Mouse (Mus musculus) ES-Bruce4 (cell line): ENCODE data around the gene Pde1a. TPM values are rescaled to one million over a fixed set of nuclear protein-coding genes. Genes with fewer than 3 reads are reported as not detected.
A peak's percentile ranks its signal among the peaks of the same experiment; 100 is the strongest.
"Not testable (repeated sequence)": the region's sequence is repeated elsewhere in the genome, so short reads cannot be mapped to it uniquely, and the experiment has no call there.

Experiments
- H3K27ac ChIP-seq: 2 replicates; pipeline ENCODE4 v1.5.1; 2012; ENCODE audit warnings: low read length, inconsistent platforms; ENCODE audit not compliant: insufficient read depth
- H3K27me3 ChIP-seq: 2 replicates; pipeline ENCODE4 v1.6.1; 2012; ENCODE audit warnings: mild to moderate bottlenecking, low read length, inconsistent platforms; ENCODE audit not compliant: control insufficient read depth, poor library complexity, insufficient read depth, severe bottlenecking
- H3K36me3 ChIP-seq: 2 replicates; pipeline ENCODE4 v1.6.1; 2012; ENCODE audit warnings: inconsistent platforms, mild to moderate bottlenecking, low read length, moderate library complexity; ENCODE audit not compliant: control insufficient read depth, poor library complexity, insufficient read depth, severe bottlenecking
- H3K4me1 ChIP-seq: one replicate; pipeline ENCODE4 v1.8.1; 2011; ENCODE audit warnings: low read length; ENCODE audit not compliant: control insufficient read depth, insufficient read depth
- H3K4me3 ChIP-seq: 2 replicates; pipeline ENCODE4 v1.5.1; 2011; ENCODE audit warnings: low read depth, mild to moderate bottlenecking, low read length
- H3K9ac ChIP-seq: 2 replicates; pipeline ENCODE4 v1.6.1; 2012; ENCODE audit warnings: low read depth, mild to moderate bottlenecking, inconsistent platforms; ENCODE audit not compliant: poor library complexity, severe bottlenecking
- H3K9me3 ChIP-seq: replicated peaks from 2 replicates; pipeline ENCODE4 v1.6.1; 2012; ENCODE audit warnings: mild to moderate bottlenecking, low read length, inconsistent platforms; ENCODE audit not compliant: control insufficient read depth, poor library complexity, insufficient read depth, severe bottlenecking
- CTCF ChIP-seq: IDR thresholded peaks from one replicate; pipeline ENCODE4 v1.8.1; 2011; ENCODE audit warnings: low read depth, low read length
- EP300 ChIP-seq: IDR thresholded peaks from 2 replicates; pipeline ENCODE4 v1.6.1; 2011; ENCODE audit warnings: low read depth, low read length; ENCODE audit not compliant: insufficient read depth
- POLR2A ChIP-seq: IDR thresholded peaks from one replicate; pipeline ENCODE4 v1.8.1; 2011; ENCODE audit warnings: low read length; ENCODE audit not compliant: insufficient read depth
- polyA plus RNA-seq: library from polyadenylated mRNA; stranded (reverse); fragments of >200 nt; gene quantifications from 2 replicates; pipeline ENCODE4 v1.2.4, GENCODE M21; 2011; ENCODE audit warnings: low read depth; ENCODE audit not compliant: missing spikeins, insufficient read depth, insufficient read length

The Pde1a gene
- polyA plus RNA-seq, 1 experiment = 2.1 TPM

DNA sequence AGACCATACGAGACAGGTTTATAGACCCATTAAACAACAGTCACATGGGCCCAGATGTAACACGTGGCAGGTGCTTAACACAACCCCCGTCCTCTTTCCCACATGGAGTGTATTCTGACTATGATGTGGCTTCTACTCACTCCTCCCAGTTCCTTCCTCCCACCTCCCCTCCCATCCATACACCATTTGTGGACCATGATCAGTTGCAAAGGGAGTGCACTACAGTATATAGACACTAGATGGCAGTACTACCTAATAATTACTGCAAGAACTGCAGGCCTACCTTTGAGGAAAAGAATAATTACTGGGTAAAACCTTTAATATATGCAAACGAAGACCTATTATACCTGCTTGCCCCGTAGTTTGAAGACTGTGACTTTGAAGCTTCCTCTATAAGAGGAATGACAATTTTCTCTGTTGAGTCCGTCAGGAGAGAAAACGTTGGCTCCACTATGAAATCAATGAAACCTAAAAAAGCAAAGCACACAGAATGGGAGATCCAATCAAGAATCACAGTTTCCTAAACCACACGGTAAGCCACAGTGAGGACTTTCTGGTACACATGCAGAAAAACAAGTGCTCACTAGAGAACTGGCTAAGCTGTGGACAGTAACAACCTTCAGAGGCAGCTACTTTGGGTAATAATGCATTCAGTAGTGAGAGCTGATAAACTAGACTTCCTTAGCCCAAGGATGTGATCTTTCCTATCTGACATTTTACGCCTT lies 263.8 kb downstream of the Pde1a start:
- no peaks in the 10 kb centered on the region for H3K27me3 ChIP-seq
- H3K4me3 ChIP-seq = no peak overlapping the region
- no peak overlapping the region for H3K9ac ChIP-seq
- peak; percentile 27 for TF ChIP-seq CTCF
- TF ChIP-seq EP300 = no peak
- no peaks in the 10 kb centered on the region for H3K4me1 ChIP-seq
- no peak overlapping the region for H3K27ac ChIP-seq
- no peaks in the 10 kb centered on the region for H3K36me3 ChIP-seq
- no peaks in the 10 kb centered on the region for H3K9me3 ChIP-seq

DNA sequence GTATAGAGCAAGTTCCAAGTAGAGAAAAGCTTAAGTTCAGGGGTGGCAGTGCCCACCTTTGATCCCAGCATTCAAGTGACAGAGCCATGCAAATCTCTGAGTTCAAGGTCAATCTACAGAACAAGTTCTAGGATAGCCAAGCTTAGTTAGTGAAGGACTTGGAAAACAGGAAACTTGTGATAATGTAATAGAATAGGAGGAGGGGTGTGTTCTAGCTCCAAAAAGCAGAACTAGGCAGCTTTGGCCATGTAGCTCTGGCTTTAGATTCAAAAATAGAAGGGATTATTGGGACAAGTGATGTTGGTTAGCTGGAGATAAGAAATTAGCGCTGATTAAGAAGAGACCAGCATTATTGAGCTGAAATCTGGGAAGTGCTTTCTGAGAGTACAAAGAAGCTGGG lies 272.4 kb downstream of the Pde1a start:
- Histone ChIP-seq H3K27me3 (no peaks in the 10 kb centered on the region), H3K4me1 (no peaks in the 10 kb centered on the region), H3K4me3 (no peak overlapping the region), H3K9ac (no peak overlapping the region), H3K36me3 (no peaks in the 10 kb centered on the region), H3K27ac (no peak overlapping the region), H3K9me3 (no peaks in the 10 kb centered on the region)
- TF ChIP-seq EP300 = no peak

DNA sequence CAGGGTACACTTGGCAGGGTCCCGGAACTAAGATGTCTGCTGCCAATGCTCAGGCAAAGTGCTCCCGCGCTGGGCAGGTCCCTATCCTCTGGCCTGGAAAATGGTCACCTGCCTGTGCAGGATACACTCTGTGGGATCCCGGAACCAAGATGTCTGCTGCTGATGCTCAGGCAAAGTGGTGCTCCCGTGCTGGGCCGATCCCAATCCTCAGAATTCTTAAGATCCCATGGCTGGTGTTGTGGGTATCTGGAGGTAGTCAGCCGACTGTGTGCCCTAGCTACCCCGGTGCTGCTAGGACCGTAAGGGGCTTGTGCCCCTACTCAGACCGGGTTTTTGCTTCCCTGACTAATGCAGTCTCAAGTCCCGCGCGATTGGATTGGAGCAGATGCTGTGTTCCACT lies 281.9 kb downstream of the Pde1a start:
- not testable (repeated sequence) for H3K9me3 ChIP-seq, H3K9ac ChIP-seq, H3K36me3 ChIP-seq, H3K4me1 ChIP-seq, H3K27me3 ChIP-seq, H3K27ac ChIP-seq
- peak overlapping the region; percentile 69 for H3K4me3 ChIP-seq

DNA sequence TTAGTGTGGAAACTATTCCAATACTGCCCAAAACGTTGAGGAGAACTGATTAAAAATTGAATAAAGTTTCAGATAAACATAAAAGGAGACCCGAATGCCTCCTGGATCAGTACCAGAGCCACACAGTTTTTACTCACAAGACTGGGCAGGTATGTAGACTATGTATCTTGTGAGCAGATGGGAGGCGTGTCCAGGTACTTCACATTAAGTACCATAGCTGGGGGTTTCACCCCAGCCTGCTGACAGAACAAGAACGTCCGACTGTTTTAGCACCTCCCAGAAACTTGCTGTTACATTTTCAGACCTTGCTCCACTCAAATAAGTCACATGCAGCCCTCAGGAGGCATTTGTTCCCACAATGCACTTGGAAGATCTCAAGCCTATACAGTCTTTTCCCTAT lies 289.7 kb downstream of the Pde1a start:
- no peak overlapping the region for H3K4me3 ChIP-seq
- H3K9me3 ChIP-seq = no peaks in the 10 kb centered on the region
- H3K36me3 ChIP-seq = no peaks in the 10 kb centered on the region
- H3K4me1 ChIP-seq = no peaks in the 10 kb centered on the region
- no peaks in the 10 kb centered on the region for H3K27me3 ChIP-seq
- H3K27ac ChIP-seq = no peak overlapping the region
- H3K9ac ChIP-seq = no peak overlapping the region
- TF ChIP-seq EP300 (no peak), POLR2A (no peak), CTCF (no peak)

DNA sequence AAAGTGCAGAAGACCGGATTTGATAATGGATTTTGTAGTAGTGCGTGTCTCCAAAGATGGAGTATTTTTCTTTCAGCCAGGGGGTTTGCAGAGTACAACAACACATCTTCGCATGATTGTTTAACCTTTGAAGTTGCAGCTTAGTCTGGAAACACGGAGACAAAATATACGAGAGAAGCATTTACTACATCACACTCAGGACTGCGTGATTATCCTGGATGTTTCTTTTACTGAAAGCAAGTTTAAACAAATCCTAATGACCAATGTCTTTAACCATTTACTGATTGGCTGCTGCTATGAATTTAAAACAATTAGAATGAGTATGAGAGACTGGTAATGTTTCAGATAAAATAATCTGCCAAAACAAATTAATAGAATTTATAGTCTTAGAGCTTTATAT lies 290.2 kb downstream of the Pde1a start:
- H3K4me1 ChIP-seq = no peaks in the 10 kb centered on the region
- TF ChIP-seq EP300 (no peak), CTCF (no peak), POLR2A (no peak)
- no peaks in the 10 kb centered on the region for H3K9me3 ChIP-seq
- no peaks in the 10 kb centered on the region for H3K36me3 ChIP-seq
- H3K27me3 ChIP-seq = no peaks in the 10 kb centered on the region
- no peak overlapping the region for H3K4me3 ChIP-seq
- H3K9ac ChIP-seq = no peak overlapping the region
- no peak overlapping the region for H3K27ac ChIP-seq

DNA sequence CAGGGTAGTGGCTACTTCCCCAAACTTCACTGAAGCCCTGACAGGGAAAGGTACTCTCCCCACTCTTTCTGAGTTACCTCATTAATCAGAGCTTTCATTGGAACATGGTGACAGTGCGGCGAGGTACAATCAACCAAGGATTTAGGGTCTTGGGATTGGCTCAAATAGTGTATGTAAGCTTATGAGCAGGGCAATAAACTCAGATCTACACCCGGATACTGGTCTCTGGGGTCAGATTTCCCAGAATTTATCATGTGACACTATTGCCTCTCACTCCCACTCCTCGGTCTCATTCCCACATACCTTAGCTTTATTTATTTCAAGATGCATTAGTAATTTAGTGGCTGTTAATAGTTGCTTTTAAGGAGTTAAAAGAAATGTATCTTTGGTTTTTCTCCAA lies 303.4 kb downstream of the Pde1a start:
- Histone ChIP-seq H3K27me3 (no peaks in the 10 kb centered on the region), H3K27ac (no peak overlapping the region), H3K9me3 (no peaks in the 10 kb centered on the region), H3K36me3 (no peaks in the 10 kb centered on the region), H3K4me1 (no peaks in the 10 kb centered on the region), H3K9ac (no peak overlapping the region), H3K4me3 (no peak overlapping the region)
- TF ChIP-seq EP300 (no peak), POLR2A (no peak), CTCF (no peak)
